Mouse (Mus musculus): ENCODE data around the gene Tmem45b. TPM values are rescaled to one million over a fixed set of nuclear protein-coding genes. Genes with fewer than 3 reads are reported as not detected.

Tmem45b gene
- polyA plus RNA-seq (2012; fragmentation: generic; extraction: Trizol), result under 1 TPM in 1 of 2 experiments, not detected in 1; 0.01 TPM

GRCm38 (mm10) chr9:31463692-31464474 is at the start of gene Tmem45b:
Gene Tmem45b (minus strand): TSS chr9:31464462.

GRCm38 (mm10) chr9:31385947-31386354 is 78.3 kb downstream of the Tmem45b start, which contains the start of gene Nfrkb:
Gene Nfrkb (plus strand): TSS chr9:31386192.

Other genes starting within 250 kb of the Tmem45b start
- gene Prdm10, start 183.9 kb downstream of the Tmem45b start, polyA plus RNA-seq (2012; fragmentation: generic; extraction: Trizol), result 1 to 10 TPM in 1 of 2 experiments, under 1 TPM in 1; 0.25 to 1.7 TPM
- 10 to 100 TPM in 1 of 2 experiments, 1 to 10 TPM in 1; 2.1 to 11.5 TPM for gene Nfrkb, start 78.3 kb downstream of the Tmem45b start, polyA plus RNA-seq (2012; fragmentation: generic; extraction: Trizol)